ENCODE assay signal across 11 mouse cellular contexts in genomic region chrX:99213565-99214153, GRCm38 (mm10).
DNase-seq lines count a peak whose midpoint lies in the region; ATAC-seq and TF ChIP-seq lines count a peak whose summit lies in the region.
"Had no signal": no experiment of that assay in that cellular context is flagged by ENCODE, and none has a peak within 500 bp of the region (broad histone marks: within the 10 kb centered on the region; RNA-seq: fewer than 3 reads in every experiment).

No protein-coding gene starts in this region.

- H3K27ac ChIP-seq in heart, embryonic 13.5 days (replicated peaks), result peak overlapping the region; percentile 70; the same call in 1 of the 2 replicates
- no peak overlapping the region for H3K27ac ChIP-seq in liver, postnatal 0 days (ENCODE audit: low read depth)
- H3K27ac ChIP-seq in forebrain, embryonic 12.5 days, result peak overlapping the region; percentile 59
- H3K27ac ChIP-seq in left cerebral cortex, adult 2 months, result no peak overlapping the region

- H3K27me3 ChIP-seq in heart, embryonic 13.5 days (replicated peaks), result peaks cover 55% of the 10 kb centered on the region
- H3K27me3 ChIP-seq in liver, postnatal 0 days (ENCODE audit: insufficient read depth, low read length), result peaks cover 17% of the 10 kb centered on the region
- H3K27me3 ChIP-seq in forebrain, embryonic 12.5 days, result peaks cover 79% of the 10 kb centered on the region

- no peak for TF ChIP-seq CTCF in liver, postnatal 0 days (IDR thresholded peaks at IDR 0.05; ENCODE audit: low read depth)
- no peak for TF ChIP-seq CTCF in left cerebral cortex, adult 2 months (IDR thresholded peaks at IDR 0.05)

- DNase-seq in heart, adult 9 months (ENCODE audit: low spot score in 2 of 2), result no peak
- peak; percentile 25 for DNase-seq in liver
- DNase-seq in liver, postnatal 0 days, result no peak
- peak; percentile 39 to 57 for DNase-seq in lung, postnatal 4 days
- DNase-seq in ovary, adult 18-20 months (ENCODE audit: low spot score), result no peak
- no peak for DNase-seq in left cerebral cortex, adult 2 months (ENCODE audit: extremely low spot score in 1 of 2, low spot score in 2 of 2)
- DNase-seq: cerebellum, postnatal 36 days; kidney, adult 9 months had no signal

- no peak overlapping the region for H3K9ac ChIP-seq in heart, embryonic 13.5 days
- no peak overlapping the region for H3K9ac ChIP-seq in liver, postnatal 0 days (replicated peaks)
- H3K9ac ChIP-seq in forebrain, embryonic 12.5 days, result no peak overlapping the region

- peaks cover 44% of the 10 kb centered on the region for H3K4me1 ChIP-seq in heart, embryonic 13.5 days
- H3K4me1 ChIP-seq in liver, postnatal 0 days (ENCODE audit: insufficient read depth), result no peaks in the 10 kb centered on the region
- H3K4me1 ChIP-seq in forebrain, embryonic 12.5 days, result peaks cover 54% of the 10 kb centered on the region

- 53% methylated on average over 6 of the region's 6 CpGs for WGBS in heart, embryonic 13.5 days
- 54% methylated on average over 6 of the region's 6 CpGs for WGBS in liver, postnatal 0 days (ENCODE audit: insufficient replicate concordance)
- 30% methylated on average over 6 of the region's 6 CpGs for WGBS in forebrain, embryonic 12.5 days

- no peak overlapping the region for H3K4me3 ChIP-seq in heart, embryonic 13.5 days
- H3K4me3 ChIP-seq in liver, postnatal 0 days (ENCODE audit: low read depth, low read length), result no peak overlapping the region
- H3K4me3 ChIP-seq in forebrain, embryonic 12.5 days (replicated peaks), result no peak overlapping the region
- no peak overlapping the region for H3K4me3 ChIP-seq in left cerebral cortex, adult 2 months

- intact Hi-C loops in left cerebral cortex, adult 2 months (cut with DNase I), result no loop called here

- H3K4me2 ChIP-seq in heart, embryonic 13.5 days, result no peak overlapping the region
- H3K4me2 ChIP-seq in liver, postnatal 0 days (ENCODE audit: low read depth, low read length), result no peak overlapping the region
- H3K4me2 ChIP-seq in forebrain, embryonic 12.5 days, result no peak overlapping the region

- no peak for TF ChIP-seq EP300 in liver, postnatal 0 days (IDR thresholded peaks at IDR 0.05; ENCODE audit: low read depth)

- ATAC-seq in heart, embryonic 13.5 days (ENCODE audit: extremely low read depth, insufficient number of reproducible peaks, low FRiP score, low TSS enrichment), result peak; percentile 56; the same call in 1 of the 2 replicates
- ATAC-seq in liver, postnatal 0 days, result no peak
- ATAC-seq in forebrain, embryonic 12.5 days (ENCODE audit: low FRiP score), result peak; percentile 68; the same call in 1 of the 2 replicates
- ATAC-seq: Patski had no signal

- H3K36me3 ChIP-seq in heart, embryonic 13.5 days, result no peaks in the 10 kb centered on the region
- no peaks in the 10 kb centered on the region for H3K36me3 ChIP-seq in liver, postnatal 0 days (replicated peaks; ENCODE audit: insufficient read depth, low read length)
- H3K36me3 ChIP-seq in forebrain, embryonic 12.5 days (replicated peaks), result no peaks in the 10 kb centered on the region

- no peaks in the 10 kb centered on the region for H3K9me3 ChIP-seq in heart, embryonic 13.5 days
- H3K9me3 ChIP-seq in liver, postnatal 0 days (ENCODE audit: low read length), result no peaks in the 10 kb centered on the region
- no peaks in the 10 kb centered on the region for H3K9me3 ChIP-seq in forebrain, embryonic 12.5 days

Comparison
In these comparisons a context has a peak if more than half of its experiments do, and no peak if none do; other contexts are left out.
1. DNase-seq: peak in liver (single experiment) and lung, postnatal 4 days (2 of 2); none in heart, adult 9 months (0 of 2), liver, postnatal 0 days (single experiment), ovary, adult 18-20 months (single experiment) and left cerebral cortex, adult 2 months (0 of 2).
2. H3K27ac ChIP-seq: peak in heart, embryonic 13.5 days (single experiment) and forebrain, embryonic 12.5 days (single experiment); none in liver, postnatal 0 days (single experiment) and left cerebral cortex, adult 2 months (single experiment).